Mouse (Mus musculus): ENCODE data around the gene Aldh6a1. TPM values are rescaled to one million over a fixed set of nuclear protein-coding genes. Genes with fewer than 3 reads are reported as not detected.

The Aldh6a1 gene
- polyA plus RNA-seq (2014; fragmentation: Illumina TruSeq; extraction: RNeasy Lipid Tissue Mini Kit (QIAGEN cat#74804); ENCODE audit: low read depth, low replicate concordance), result 494 TPM

DNA sequence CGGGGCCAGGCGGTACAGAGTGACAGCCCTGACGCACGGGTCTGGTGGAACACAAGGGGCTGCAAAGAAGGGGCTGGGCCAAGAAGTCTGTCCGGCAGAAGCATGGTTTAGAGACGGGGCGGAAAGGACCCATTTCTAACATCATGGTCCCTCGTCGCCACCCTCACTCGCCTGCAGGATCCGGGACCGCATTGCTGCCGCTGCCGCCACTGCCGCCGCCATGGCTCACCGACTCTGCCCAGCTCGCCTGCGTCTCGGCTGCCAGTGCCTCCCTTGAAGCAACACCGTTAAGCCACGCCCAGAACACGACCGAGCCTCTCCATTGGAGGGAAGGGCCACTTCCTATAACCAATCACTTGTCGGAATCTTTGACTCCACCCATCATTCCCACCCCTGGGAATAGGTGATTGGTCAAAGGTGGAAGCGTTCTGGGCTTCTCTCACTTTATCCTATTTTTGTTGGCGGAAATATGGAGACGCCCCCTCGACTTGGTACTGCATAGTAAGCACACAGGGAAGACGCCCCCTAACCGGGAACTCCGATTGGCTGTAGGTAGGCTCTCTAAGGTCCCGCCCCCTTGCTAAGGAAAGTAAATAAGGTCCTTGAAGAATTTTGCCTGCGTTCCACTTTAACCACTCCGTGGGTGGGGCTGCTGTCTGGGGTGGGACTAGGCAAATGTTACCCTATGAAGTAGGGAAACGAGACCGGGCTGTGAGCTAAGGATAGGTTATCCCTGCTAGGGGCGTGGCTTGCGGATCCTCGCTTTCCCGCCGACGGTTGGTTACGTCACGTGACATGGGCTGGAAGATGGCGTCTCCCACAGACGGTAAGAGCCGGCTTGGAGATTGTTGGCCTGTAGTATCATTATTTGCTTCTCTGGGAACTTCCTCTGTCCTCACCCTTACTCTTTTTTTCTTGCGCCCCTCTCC, at the start of gene Aldh6a1, which contains the start of gene Lin52:
TSS of gene Aldh6a1 (minus strand) at position 287 of the 929 bp plus-strand sequence.
TSS of gene Lin52 (plus strand) at position 705 of the 929 bp plus-strand sequence.

DNA sequence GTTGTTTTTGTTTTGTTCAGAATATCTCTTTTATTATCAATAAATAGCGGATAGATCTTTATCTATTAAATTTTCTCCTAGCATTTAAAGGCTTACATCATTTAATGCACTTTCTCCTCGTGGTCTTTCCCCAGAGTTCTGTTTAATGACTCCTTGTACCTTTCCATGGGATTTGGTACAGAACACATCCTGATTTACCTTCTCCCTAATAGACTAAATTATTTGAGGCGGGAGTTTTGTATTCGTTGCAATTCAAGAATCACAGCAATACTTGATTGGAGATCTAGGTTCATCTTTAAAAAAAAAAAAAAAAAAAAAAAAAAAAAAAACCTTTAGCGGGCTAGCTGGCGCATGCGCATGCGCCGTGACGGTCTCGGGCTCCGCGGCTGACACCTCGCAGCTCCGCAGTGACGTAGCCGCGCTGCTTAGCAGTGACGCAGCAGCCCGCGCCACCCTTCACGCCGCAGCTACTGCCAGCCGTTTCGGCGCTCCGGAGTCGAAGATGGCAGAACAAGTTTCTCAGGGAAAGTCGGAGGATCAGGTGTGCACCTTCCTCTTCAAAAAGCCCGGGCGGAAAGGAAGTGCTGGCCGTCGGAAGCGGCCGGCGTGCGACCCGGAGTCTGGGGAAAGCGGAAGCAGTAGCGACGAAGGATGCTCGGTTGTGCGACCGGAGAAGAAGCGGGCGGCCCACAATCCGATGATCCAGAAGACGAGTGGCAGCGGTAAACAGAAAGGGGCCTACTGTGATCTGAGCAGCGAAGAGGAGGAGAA, 33.8 kb downstream of the Aldh6a1 start, which contains the start of gene Rnf113a2:
TSS of gene Rnf113a2 (plus strand) at position 363 of the 771 bp plus-strand sequence.

DNA sequence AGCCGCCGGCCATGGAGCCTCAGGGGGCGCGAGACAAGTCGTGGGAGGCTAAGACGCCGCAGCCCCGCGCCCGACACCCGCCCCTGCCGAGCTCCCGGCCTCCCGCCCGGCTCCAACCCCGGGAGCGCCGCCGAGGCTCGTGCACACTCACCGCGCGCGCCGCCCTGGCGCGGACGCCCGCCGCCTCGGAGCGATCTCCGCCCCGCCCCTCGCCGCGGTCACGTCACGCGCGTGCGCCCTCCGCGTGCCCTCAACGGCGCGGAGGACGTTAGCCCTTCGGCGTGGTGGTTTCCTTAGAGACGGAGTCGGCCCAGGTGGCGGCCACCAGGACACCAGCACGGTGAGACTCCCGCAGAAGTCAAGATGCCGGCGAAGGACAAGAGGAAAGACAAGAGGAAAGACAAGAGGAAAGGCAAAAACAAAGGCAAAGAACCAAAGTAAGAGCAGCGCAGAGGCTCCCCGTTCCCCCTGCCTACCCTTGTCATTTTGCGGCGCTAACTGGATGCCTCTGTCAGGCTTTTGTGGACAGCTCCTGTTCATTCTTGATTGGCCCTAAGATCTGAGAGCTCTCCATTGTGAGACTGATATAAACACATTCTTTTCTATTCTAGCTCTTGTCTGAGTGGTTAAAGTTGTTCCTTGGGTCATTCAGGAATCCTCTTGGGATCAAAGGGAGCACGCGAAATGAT, 41.8 kb downstream of the Aldh6a1 start, which contains the start of the genes Entpd5 and Bbof1:
TSS of gene Entpd5 (minus strand) at position 211 of the 689 bp plus-strand sequence.
TSS of gene Bbof1 (plus strand) at position 253 of the 689 bp plus-strand sequence.

Other genes starting within 250 kb of the Aldh6a1 start
- 10.8 TPM for gene Elmsan1, start 232.1 kb downstream of the Aldh6a1 start, polyA plus RNA-seq (2014; fragmentation: Illumina TruSeq; extraction: RNeasy Lipid Tissue Mini Kit (QIAGEN cat#74804); ENCODE audit: low read depth, low replicate concordance)
- 111 TPM for gene Ptgr2, start 165.8 kb downstream of the Aldh6a1 start, polyA plus RNA-seq (2014; fragmentation: Illumina TruSeq; extraction: RNeasy Lipid Tissue Mini Kit (QIAGEN cat#74804); ENCODE audit: low read depth, low replicate concordance)
- 33.8 TPM for gene Zfp410, start 134.2 kb downstream of the Aldh6a1 start, polyA plus RNA-seq (2014; fragmentation: Illumina TruSeq; extraction: RNeasy Lipid Tissue Mini Kit (QIAGEN cat#74804); ENCODE audit: low read depth, low replicate concordance)
- gene Coq6, start 89.3 kb downstream of the Aldh6a1 start, polyA plus RNA-seq (2014; fragmentation: Illumina TruSeq; extraction: RNeasy Lipid Tissue Mini Kit (QIAGEN cat#74804); ENCODE audit: low read depth, low replicate concordance), result 3.1 TPM
- 3.4 TPM for gene Fam161b, start 89.2 kb downstream of the Aldh6a1 start, polyA plus RNA-seq (2014; fragmentation: Illumina TruSeq; extraction: RNeasy Lipid Tissue Mini Kit (QIAGEN cat#74804); ENCODE audit: low read depth, low replicate concordance)
- gene Entpd5, start 42.0 kb downstream of the Aldh6a1 start, polyA plus RNA-seq (2014; fragmentation: Illumina TruSeq; extraction: RNeasy Lipid Tissue Mini Kit (QIAGEN cat#74804); ENCODE audit: low read depth, low replicate concordance), result 209 TPM
- gene Bbof1, start 41.9 kb downstream of the Aldh6a1 start, polyA plus RNA-seq (2014; fragmentation: Illumina TruSeq; extraction: RNeasy Lipid Tissue Mini Kit (QIAGEN cat#74804); ENCODE audit: low read depth, low replicate concordance), result 8.4 TPM
- 12.8 TPM for gene Rnf113a2, start 33.8 kb downstream of the Aldh6a1 start, polyA plus RNA-seq (2014; fragmentation: Illumina TruSeq; extraction: RNeasy Lipid Tissue Mini Kit (QIAGEN cat#74804); ENCODE audit: low read depth, low replicate concordance)
- 45.4 TPM for gene Lin52, start 418 bp upstream of the Aldh6a1 start, polyA plus RNA-seq (2014; fragmentation: Illumina TruSeq; extraction: RNeasy Lipid Tissue Mini Kit (QIAGEN cat#74804); ENCODE audit: low read depth, low replicate concordance)
- gene Vsx2, start 118.8 kb upstream of the Aldh6a1 start, polyA plus RNA-seq (2014; fragmentation: Illumina TruSeq; extraction: RNeasy Lipid Tissue Mini Kit (QIAGEN cat#74804); ENCODE audit: low read depth, low replicate concordance), result not detected
- 2.2 TPM for gene Abcd4, start 166.4 kb upstream of the Aldh6a1 start, polyA plus RNA-seq (2014; fragmentation: Illumina TruSeq; extraction: RNeasy Lipid Tissue Mini Kit (QIAGEN cat#74804); ENCODE audit: low read depth, low replicate concordance)
- not detected for gene Vrtn, start 190.0 kb upstream of the Aldh6a1 start, polyA plus RNA-seq (2014; fragmentation: Illumina TruSeq; extraction: RNeasy Lipid Tissue Mini Kit (QIAGEN cat#74804); ENCODE audit: low read depth, low replicate concordance)
- not detected for gene Syndig1l, start 247.8 kb upstream of the Aldh6a1 start, polyA plus RNA-seq (2014; fragmentation: Illumina TruSeq; extraction: RNeasy Lipid Tissue Mini Kit (QIAGEN cat#74804); ENCODE audit: low read depth, low replicate concordance)